In the genomic region with DNA sequence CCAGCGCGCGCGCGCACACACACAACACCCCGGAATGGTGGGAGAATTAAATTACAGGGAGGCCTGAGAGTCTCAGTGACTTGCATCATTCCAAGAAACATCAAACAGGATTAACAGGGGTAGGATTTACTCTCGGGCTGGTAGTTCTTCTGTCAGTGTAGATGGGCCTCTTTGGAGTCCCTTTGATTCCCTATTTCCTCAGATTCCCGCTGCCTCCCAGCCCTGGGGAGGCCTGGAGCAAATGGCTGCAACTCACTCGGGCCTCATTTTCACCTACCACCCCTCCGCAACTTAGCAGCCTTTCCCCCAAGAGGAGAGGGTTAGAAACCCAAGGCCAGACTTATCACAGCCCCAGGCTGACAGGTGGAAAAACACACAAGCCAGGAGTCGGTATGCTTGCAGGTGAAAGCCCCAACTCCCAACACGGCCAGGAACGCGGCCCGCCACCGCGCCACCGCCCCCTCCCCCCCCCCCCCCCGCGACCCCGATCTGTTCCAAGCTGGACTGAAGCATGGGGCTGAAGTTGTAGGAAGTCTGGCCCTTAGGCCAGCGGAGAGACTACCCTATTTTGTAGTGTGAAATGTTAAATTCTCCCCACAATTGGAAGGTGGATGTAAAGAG, we compare ENCODE assay signal across 8 mouse cellular contexts. TPM values are rescaled to one million over a fixed set of nuclear protein-coding genes. Genes with fewer than 3 reads are reported as not detected.
DNase-seq lines count a peak whose midpoint lies in the region; ATAC-seq lines count a peak whose summit lies in the region.

No protein-coding gene starts in this region.

- H3K4me1 ChIP-seq in heart, embryonic 16.5 days (ENCODE audit: control insufficient read depth, insufficient read depth, low read length): peaks cover 37% of the 10 kb centered on the region
- peaks cover 6% of the 10 kb centered on the region; the same call in 1 of the 2 replicates for H3K4me1 ChIP-seq in forebrain, embryonic 11.5 days (replicated peaks; ENCODE audit: control insufficient read depth, insufficient read depth, low read length)
- peaks cover 33% of the 10 kb centered on the region for H3K4me1 ChIP-seq in liver, embryonic 11.5 days (replicated peaks; ENCODE audit: control insufficient read depth, insufficient read depth, low read length)
- H3K4me1 ChIP-seq in stomach, embryonic 15.5 days: peaks cover 20% of the 10 kb centered on the region

- H3K4me2 ChIP-seq in heart, embryonic 16.5 days (ENCODE audit: low read depth, low read length): peak overlapping the region; percentile 78
- H3K4me2 ChIP-seq in forebrain, embryonic 11.5 days (ENCODE audit: low read depth, low read length, severe bottlenecking): peak overlapping the region; percentile 87
- peak overlapping the region; percentile 90 for H3K4me2 ChIP-seq in liver, embryonic 11.5 days
- H3K4me2 ChIP-seq in stomach, embryonic 15.5 days: peak overlapping the region; percentile 80

- no peaks in the 10 kb centered on the region for H3K9me3 ChIP-seq in heart, embryonic 16.5 days (replicated peaks; ENCODE audit: control insufficient read depth, low read length)
- no peaks in the 10 kb centered on the region for H3K9me3 ChIP-seq in forebrain, embryonic 11.5 days (ENCODE audit: control insufficient read depth, low read length)
- no peaks in the 10 kb centered on the region for H3K9me3 ChIP-seq in liver, embryonic 11.5 days (ENCODE audit: control insufficient read depth, low read length)
- H3K9me3 ChIP-seq in stomach, embryonic 15.5 days: no peaks in the 10 kb centered on the region

- ATAC-seq in heart, embryonic 16.5 days (replicated peaks; ENCODE audit: extremely low read depth, insufficient read depth, low FRiP score): no peak
- no peak for ATAC-seq in forebrain, embryonic 11.5 days (replicated peaks; ENCODE audit: low FRiP score)
- ATAC-seq in liver, embryonic 11.5 days (replicated peaks; ENCODE audit: low FRiP score): no peak
- ATAC-seq in stomach, embryonic 15.5 days (ENCODE audit: insufficient read depth, low FRiP score, low read depth): no peak

- DNase-seq in heart, postnatal 36 days: no peak
- DNase-seq in Muller cell, postnatal 12 days (ENCODE audit: inconsistent ontology term): peak; percentile 56
- peak; percentile 65 for DNase-seq in forebrain, embryonic 11.5 days (ENCODE audit: low spot score)
- DNase-seq in liver, embryonic 11.5 days (ENCODE audit: low spot score): no peak
- no peak for DNase-seq in thymus, postnatal 36 days
- DNase-seq in urinary bladder, adult 18-20 months (ENCODE audit: low spot score in 2 of 2): no peak

- peaks cover 5% of the 10 kb centered on the region; the same call in 1 of the 2 replicates for H3K36me3 ChIP-seq in heart, embryonic 16.5 days (ENCODE audit: control insufficient read depth, insufficient read depth)
- no peaks in the 10 kb centered on the region; the same call in 1 of the 2 replicates for H3K36me3 ChIP-seq in forebrain, embryonic 11.5 days (ENCODE audit: control insufficient read depth, insufficient read depth, low read length)
- H3K36me3 ChIP-seq in liver, embryonic 11.5 days (ENCODE audit: control insufficient read depth, insufficient read depth, low read length): peaks cover 18% of the 10 kb centered on the region
- H3K36me3 ChIP-seq in stomach, embryonic 15.5 days: peaks cover 7% of the 10 kb centered on the region

- H3K27ac ChIP-seq in heart, embryonic 16.5 days (ENCODE audit: low read length): peak overlapping the region; percentile 92
- peak overlapping the region; percentile 81; the same call in 1 of the 2 replicates for H3K27ac ChIP-seq in forebrain, embryonic 11.5 days (ENCODE audit: low read depth, low read length)
- peak overlapping the region; percentile 99 for H3K27ac ChIP-seq in liver, embryonic 11.5 days (ENCODE audit: low read depth, low read length)
- H3K27ac ChIP-seq in stomach, embryonic 15.5 days: peak overlapping the region; percentile 96

- peak overlapping the region; percentile 61 for H3K4me3 ChIP-seq in heart, embryonic 16.5 days (ENCODE audit: low read length)
- H3K4me3 ChIP-seq in forebrain, embryonic 11.5 days (ENCODE audit: low read depth, low read length): peak overlapping the region; percentile 99
- H3K4me3 ChIP-seq in liver, embryonic 11.5 days (ENCODE audit: low read depth, low read length): peak overlapping the region; percentile 90
- peak overlapping the region; percentile 98 for H3K4me3 ChIP-seq in stomach, embryonic 15.5 days (replicated peaks)

- H3K27me3 ChIP-seq in heart, embryonic 16.5 days (ENCODE audit: control insufficient read depth, insufficient read depth, low read length): no peaks in the 10 kb centered on the region
- no peaks in the 10 kb centered on the region for H3K27me3 ChIP-seq in forebrain, embryonic 11.5 days (ENCODE audit: control insufficient read depth, insufficient read depth, low read length)
- no peaks in the 10 kb centered on the region for H3K27me3 ChIP-seq in liver, embryonic 11.5 days (replicated peaks; ENCODE audit: control insufficient read depth, insufficient read depth, low read length)
- no peaks in the 10 kb centered on the region for H3K27me3 ChIP-seq in stomach, embryonic 15.5 days (replicated peaks)

- intact Hi-C loops in heart, postnatal 36 days (cut with DNase I): loop anchor here (2.0 to 5.0 kb wide), 4 partner anchors 79 to 207 kb away; partner anchors contain the start of gene Tm9sf4

- 6% methylated on average over 19 of the region's 22 CpGs for WGBS in heart, embryonic 16.5 days
- WGBS in forebrain, embryonic 11.5 days: 1% methylated on average over 21 of the region's 22 CpGs
- WGBS in liver, embryonic 11.5 days: 7% methylated on average over 18 of the region's 22 CpGs
- 1% methylated on average over 21 of the region's 22 CpGs for WGBS in stomach, embryonic 15.5 days

- peak overlapping the region; percentile 95 for H3K9ac ChIP-seq in heart, embryonic 16.5 days (ENCODE audit: low read length)
- H3K9ac ChIP-seq in forebrain, embryonic 11.5 days (ENCODE audit: low read length): peak overlapping the region; percentile 99
- peak overlapping the region; percentile 97 for H3K9ac ChIP-seq in liver, embryonic 11.5 days (ENCODE audit: low read depth, low read length)
- peak overlapping the region; percentile 99 for H3K9ac ChIP-seq in stomach, embryonic 15.5 days

RNA-seq across cellular contexts. Expression of gene Plagl2, which starts 1.3 kb away (rescaled TPM):
- 9.8 and 10.3 TPM in 2 replicates for polyA plus RNA-seq in heart, embryonic 16.5 days (2015; fragmentation: Nextera tagmentation; extraction: Ambion mirVana)
- 1 to 10 TPM; 4.0 to 4.2 TPM for total RNA-seq in heart, postnatal 36 days (2021)
- 37.4 and 40.4 TPM in 2 replicates for polyA plus RNA-seq in forebrain, embryonic 11.5 days (2014; fragmentation: Nextera tagmentation; extraction: Ambion mirVana)
- 45.2 and 45.9 TPM in 2 replicates for polyA plus RNA-seq in liver, embryonic 11.5 days (2014; fragmentation: Nextera tagmentation; extraction: Ambion mirVana)
- polyA plus RNA-seq in stomach, embryonic 15.5 days (2015; fragmentation: Nextera tagmentation; extraction: Ambion mirVana): 20.5 and 25.6 TPM in 2 replicates

RNA-seq across cellular contexts. Expression of gene Pofut1, which starts 1.4 kb away (rescaled TPM):
- 3.7 and 4.0 TPM in 2 replicates for polyA plus RNA-seq in heart, embryonic 16.5 days (2015; fragmentation: Nextera tagmentation; extraction: Ambion mirVana)
- 10 to 100 TPM; 13.7 to 14.6 TPM for total RNA-seq in heart, postnatal 36 days (2021)
- polyA plus RNA-seq in forebrain, embryonic 11.5 days (2014; fragmentation: Nextera tagmentation; extraction: Ambion mirVana): 7.2 and 8.1 TPM in 2 replicates
- 6.3 and 8.0 TPM in 2 replicates for polyA plus RNA-seq in liver, embryonic 11.5 days (2014; fragmentation: Nextera tagmentation; extraction: Ambion mirVana)
- 8.8 and 9.0 TPM in 2 replicates for polyA plus RNA-seq in stomach, embryonic 15.5 days (2015; fragmentation: Nextera tagmentation; extraction: Ambion mirVana)

RNA-seq across cellular contexts. Expression of gene Tspyl3, which starts 14.7 kb away (rescaled TPM):
- polyA plus RNA-seq in heart, embryonic 16.5 days (2015; fragmentation: Nextera tagmentation; extraction: Ambion mirVana): 6.5 and 7.5 TPM in 2 replicates
- 1 to 10 TPM; 1.0 to 1.6 TPM for total RNA-seq in heart, postnatal 36 days (2021)
- 4.8 and 5.6 TPM in 2 replicates for polyA plus RNA-seq in forebrain, embryonic 11.5 days (2014; fragmentation: Nextera tagmentation; extraction: Ambion mirVana)
- 6.5 and 6.8 TPM in 2 replicates for polyA plus RNA-seq in liver, embryonic 11.5 days (2014; fragmentation: Nextera tagmentation; extraction: Ambion mirVana)
- 8.6 and 9.9 TPM in 2 replicates for polyA plus RNA-seq in stomach, embryonic 15.5 days (2015; fragmentation: Nextera tagmentation; extraction: Ambion mirVana)

RNA-seq across cellular contexts. Expression of gene Kif3b, which starts 51.2 kb away (rescaled TPM):
- polyA plus RNA-seq in heart, embryonic 16.5 days (2015; fragmentation: Nextera tagmentation; extraction: Ambion mirVana): 5.4 and 6.2 TPM in 2 replicates
- 1 to 10 TPM; 7.3 to 8.9 TPM for total RNA-seq in heart, postnatal 36 days (2021)
- 7.1 and 7.4 TPM in 2 replicates for polyA plus RNA-seq in forebrain, embryonic 11.5 days (2014; fragmentation: Nextera tagmentation; extraction: Ambion mirVana)
- polyA plus RNA-seq in liver, embryonic 11.5 days (2014; fragmentation: Nextera tagmentation; extraction: Ambion mirVana): 3.2 and 3.5 TPM in 2 replicates
- polyA plus RNA-seq in stomach, embryonic 15.5 days (2015; fragmentation: Nextera tagmentation; extraction: Ambion mirVana): 6.3 and 7.0 TPM in 2 replicates

Comparison
In these comparisons a context has a peak if more than half of its experiments do, and no peak if none do; other contexts are left out.
1. DNase-seq: peak in Muller cell, postnatal 12 days (single experiment) and forebrain, embryonic 11.5 days (single experiment); none in heart, postnatal 36 days (0 of 2), liver, embryonic 11.5 days (single experiment), thymus, postnatal 36 days (0 of 2) and urinary bladder, adult 18-20 months (0 of 2).
2. Peak in every context shown above with its lines, with median percentiles within 50 percentile points of each other: H3K27ac ChIP-seq, H3K4me2 ChIP-seq, H3K4me3 ChIP-seq and H3K9ac ChIP-seq.